Comparison of ENCODE assay signal across 17 mouse cellular contexts in genomic region chr7:84226909-84227308, GRCm38 (mm10).
"Had no signal": no experiment of that assay in that cellular context is flagged by ENCODE, and none has a peak within 500 bp of the region (broad histone marks: within the 10 kb centered on the region; RNA-seq: fewer than 3 reads in every experiment).

No protein-coding gene starts in this region.

- ATAC-seq: midbrain, embryonic 16.5 days had no signal

- H3K27me3 ChIP-seq: midbrain, embryonic 12.5 days; neural tube, embryonic 13.5 days; neural tube, embryonic 15.5 days had no signal

- H3K36me3 ChIP-seq: midbrain, embryonic 10.5 days; midbrain, embryonic 12.5 days; neural tube, embryonic 13.5 days; neural tube, embryonic 15.5 days had no signal

- H3K9me3 ChIP-seq: midbrain, embryonic 10.5 days; midbrain, embryonic 12.5 days; neural tube, embryonic 13.5 days; neural tube, embryonic 15.5 days had no signal

- H3K4me2 ChIP-seq: lung, embryonic 14.5 days; midbrain, embryonic 12.5 days; neural tube, embryonic 13.5 days; neural tube, embryonic 15.5 days had no signal

- DNase-seq: lung, adult 18-20 months; lung, embryonic 14.5 days; lung, postnatal 10 days; lung, postnatal 4 days; midbrain, embryonic 14.5 days; right cerebral cortex, postnatal 14 days; spleen, adult 18-20 months; thymus, adult 18-20 months; thymus, postnatal 14 days; thymus, postnatal 36 days had no signal

- H3K4me1 ChIP-seq: midbrain, embryonic 10.5 days; midbrain, embryonic 12.5 days; neural tube, embryonic 13.5 days; neural tube, embryonic 15.5 days had no signal

- H3K9ac ChIP-seq: liver, embryonic 14.5 days; lung, embryonic 14.5 days; midbrain, embryonic 12.5 days; neural tube, embryonic 13.5 days; neural tube, embryonic 15.5 days had no signal

- H3K4me3 ChIP-seq: midbrain, embryonic 10.5 days; midbrain, embryonic 12.5 days; myocyte; neural tube, embryonic 13.5 days; neural tube, embryonic 15.5 days had no signal

- H3K27ac ChIP-seq: liver, embryonic 14.5 days; midbrain, embryonic 10.5 days; midbrain, embryonic 12.5 days; neural tube, embryonic 13.5 days; neural tube, embryonic 15.5 days had no signal
